Mouse (Mus musculus) erythroblast, embryonic 14.5 days (primary cell): ENCODE results near the gene Pih1d2.

Experiments used
- GATA1 ChIP-seq: IDR thresholded peaks from 2 replicates; pipeline ENCODE4 v1.6.1; 2012; ENCODE audit warnings: low read length, inconsistent platforms, mixed read lengths
- TAL1 ChIP-seq: IDR thresholded peaks from 3 replicates; pipeline ENCODE4 v1.6.1; 2012; ENCODE audit warnings: low read length, inconsistent platforms, mixed read lengths

DNA sequence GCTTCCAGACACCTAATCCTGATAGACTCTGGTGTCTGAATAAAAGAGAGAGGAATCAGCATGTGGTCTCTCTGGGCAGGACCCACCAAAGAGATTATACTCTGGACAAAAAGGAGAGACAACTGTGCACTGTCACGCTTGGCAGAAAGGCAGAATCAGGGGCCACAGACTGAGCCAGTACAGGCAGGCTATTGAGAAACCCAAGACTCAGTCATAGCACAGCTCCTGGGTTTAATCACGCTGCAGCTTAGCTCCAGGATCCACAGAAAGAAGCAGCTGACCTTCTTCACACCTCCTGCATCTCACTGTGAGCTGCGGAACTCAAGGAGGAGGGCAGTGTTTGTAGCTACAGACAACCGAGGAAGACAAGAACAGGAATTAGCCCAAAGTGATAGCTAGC lies 36.8 kb upstream of the Pih1d2 start:
- TF ChIP-seq GATA1 (no peak), TAL1 (no peak)
